13 mouse cellular contexts compared by ENCODE assay signal in the genomic region with DNA sequence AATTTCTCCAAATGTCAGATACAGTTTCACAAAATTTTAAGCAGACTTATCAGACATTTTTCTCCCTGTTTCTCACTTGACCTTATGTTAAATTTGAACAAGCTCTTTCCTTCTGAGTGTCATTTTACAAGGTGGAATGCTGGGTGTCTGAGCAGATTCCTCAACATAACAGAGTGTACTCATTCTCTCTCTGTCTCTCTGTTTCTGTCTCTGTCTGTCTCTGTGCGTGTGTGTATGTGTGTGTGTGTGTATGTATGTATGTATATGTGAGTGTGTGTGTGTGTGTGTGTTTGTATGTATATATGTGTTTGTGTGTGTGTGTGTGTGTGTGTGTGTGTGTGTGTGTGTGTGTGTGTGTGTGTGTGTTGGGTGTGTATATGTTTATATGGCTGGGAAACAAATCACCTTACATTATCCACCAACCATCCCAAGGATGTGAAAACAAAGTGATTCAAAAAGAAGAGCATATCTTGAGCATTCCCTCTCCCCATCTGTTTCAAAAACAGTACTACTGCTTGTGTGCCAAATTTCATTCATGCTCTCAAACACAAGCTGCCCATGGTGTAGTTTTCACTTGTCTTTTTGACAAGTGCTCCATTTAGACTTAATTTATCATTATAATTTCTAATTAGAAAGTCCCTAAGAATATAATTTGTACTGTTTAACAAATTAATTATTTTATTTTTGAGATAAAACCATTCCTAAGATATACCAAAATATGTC.
"Had no signal": no experiment of that assay in that cellular context is flagged by ENCODE, and none has a peak within 500 bp of the region (broad histone marks: within the 10 kb centered on the region; RNA-seq: fewer than 3 reads in every experiment).

No protein-coding gene starts in this region.

- ATAC-seq: midbrain, embryonic 16.5 days had no signal

- H3K9ac ChIP-seq: limb, embryonic 13.5 days; liver, embryonic 14.5 days; midbrain, embryonic 12.5 days; neural tube, embryonic 13.5 days had no signal

- H3K36me3 ChIP-seq: limb, embryonic 13.5 days; midbrain, embryonic 12.5 days; neural tube, embryonic 13.5 days had no signal

- H3K4me2 ChIP-seq: limb, embryonic 13.5 days; midbrain, embryonic 12.5 days; neural tube, embryonic 13.5 days had no signal

- H3K27ac ChIP-seq: limb, embryonic 13.5 days; liver, embryonic 14.5 days; midbrain, embryonic 12.5 days; neural tube, embryonic 13.5 days had no signal

- H3K27me3 ChIP-seq: limb, embryonic 13.5 days; midbrain, embryonic 12.5 days; neural tube, embryonic 13.5 days had no signal

- H3K9me3 ChIP-seq: limb, embryonic 13.5 days; midbrain, embryonic 12.5 days; neural tube, embryonic 13.5 days had no signal

- H3K4me3 ChIP-seq: limb, embryonic 13.5 days; midbrain, embryonic 12.5 days; neural tube, embryonic 13.5 days had no signal

- H3K4me1 ChIP-seq: limb, embryonic 13.5 days; midbrain, embryonic 12.5 days; neural tube, embryonic 13.5 days had no signal

- DNase-seq: kidney, adult 18-20 months; kidney, postnatal 14 days; left cerebral cortex, postnatal 4 days; lung, adult 18-20 months; retina, postnatal 1 day; right cerebral cortex, postnatal 4 days; spleen, adult 18-20 months; thymus, postnatal 36 days had no signal
